Mouse (Mus musculus) T-helper 17 cell (primary cell): ENCODE data around the gene Tctn3.

Source experiments
- in situ Hi-C, 2 experiments: fragments of 300-600 bp; cut with MboI, MseI; formaldehyde crosslinking; loops; 1 replicate in 1 of 2; 2 replicates in 1 of 2; pipeline ENCODE4 v1.15.1; 2025; ENCODE audit warnings: high pct_unique_total_duplicates in 2 of 2

Gene Tctn3

GRCm38 (mm10) chr19:40563880-40564645, 48.0 kb downstream of the Tctn3 start:
- in situ Hi-C loops = loop anchor here in 1 of 2 experiments (5.0 kb wide), 1 partner anchor 58 kb away; no protein-coding TSS in a partner anchor

GRCm38 (mm10) chr19:40561521-40561920, 50.5 kb downstream of the Tctn3 start:
- in situ Hi-C loops = loop anchor here in 1 of 2 experiments (5.0 kb wide), 1 partner anchor 61 kb away; no protein-coding TSS in a partner anchor

GRCm38 (mm10) chr19:40556029-40556428, 56.0 kb downstream of the Tctn3 start:
- in situ Hi-C loops = loop anchor here in 1 of 2 experiments (10.0 kb wide), 2 partner anchors 1581 to 1621 kb away; partner anchors contain the start of gene Hells

DNA sequence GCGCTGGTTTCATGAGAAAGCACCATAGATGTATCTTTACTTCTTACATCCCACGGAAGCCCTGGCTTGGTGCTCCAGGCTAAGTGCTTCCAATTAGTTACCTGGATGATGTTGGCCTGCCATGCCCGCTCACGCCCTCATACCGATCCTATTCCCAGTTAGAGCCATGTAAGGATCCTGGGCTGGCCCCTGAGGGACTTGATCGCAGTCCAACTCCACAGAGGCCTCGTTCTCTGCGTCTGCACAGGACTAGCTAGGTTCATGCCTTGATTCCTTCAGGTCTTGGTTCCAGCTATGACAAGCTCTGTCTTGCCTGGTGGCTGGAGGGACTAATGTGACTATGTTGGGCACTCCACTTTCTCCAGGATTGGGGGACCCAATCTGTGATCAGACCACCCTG, 56.9 kb downstream of the Tctn3 start:
- in situ Hi-C loops = loop anchor here in 1 of 2 experiments (10.0 kb wide), 2 partner anchors 1580 to 1620 kb away; partner anchors contain the start of gene Hells

DNA sequence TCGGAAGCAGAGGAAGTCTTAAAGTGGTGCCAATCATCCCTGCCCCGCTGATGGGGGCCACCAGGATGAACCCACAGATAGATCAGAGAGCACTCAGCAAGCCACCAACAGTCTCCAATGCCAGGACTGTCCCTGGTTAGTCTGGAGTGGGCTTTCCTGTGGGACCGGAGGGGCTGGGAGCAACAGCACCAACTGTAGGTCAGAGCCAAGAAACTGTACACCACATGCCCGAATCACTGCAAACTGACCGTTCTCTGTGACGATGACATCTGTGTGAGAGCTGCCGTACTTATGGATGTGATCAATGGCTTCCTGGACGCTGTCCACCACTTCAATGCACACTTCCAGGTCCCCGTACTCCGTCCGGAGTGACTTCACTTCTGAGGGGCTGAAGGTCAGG, 57.7 kb downstream of the Tctn3 start:
- in situ Hi-C loops = loop anchor here in 1 of 2 experiments (10.0 kb wide), 2 partner anchors 1580 to 1620 kb away; partner anchors contain the start of gene Hells

DNA sequence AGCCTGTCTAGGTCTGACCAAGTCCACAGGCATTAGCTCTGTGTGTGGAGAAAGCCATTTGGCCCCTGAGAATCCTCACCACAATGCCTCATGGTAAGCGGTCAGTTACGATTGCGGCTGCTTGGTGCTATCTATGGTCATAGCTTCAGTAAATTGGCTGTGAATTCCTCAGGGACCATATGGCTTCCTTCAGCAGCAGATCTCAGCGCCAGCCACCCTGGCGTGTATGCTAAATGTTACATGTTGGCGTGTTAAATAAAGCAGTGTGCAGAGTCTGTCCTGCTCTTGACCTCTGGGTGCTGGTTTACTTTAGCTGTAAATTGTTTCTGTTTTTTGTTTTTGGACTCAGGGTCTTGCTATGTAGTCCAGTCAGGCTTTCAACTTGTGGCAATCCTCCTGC, 58.2 kb downstream of the Tctn3 start:
- in situ Hi-C loops = loop anchor here in 1 of 2 experiments (10.0 kb wide), 2 partner anchors 1579 to 1619 kb away; partner anchors contain the start of gene Hells

- in situ Hi-C loops = loop anchor here in 1 of 2 experiments (10.0 kb wide), 2 partner anchors 1578 to 1618 kb away; partner anchors contain the start of gene Hells
Measured at GRCm38 (mm10) chr19:40553014-40553789, 58.8 kb downstream of the Tctn3 start.

DNA sequence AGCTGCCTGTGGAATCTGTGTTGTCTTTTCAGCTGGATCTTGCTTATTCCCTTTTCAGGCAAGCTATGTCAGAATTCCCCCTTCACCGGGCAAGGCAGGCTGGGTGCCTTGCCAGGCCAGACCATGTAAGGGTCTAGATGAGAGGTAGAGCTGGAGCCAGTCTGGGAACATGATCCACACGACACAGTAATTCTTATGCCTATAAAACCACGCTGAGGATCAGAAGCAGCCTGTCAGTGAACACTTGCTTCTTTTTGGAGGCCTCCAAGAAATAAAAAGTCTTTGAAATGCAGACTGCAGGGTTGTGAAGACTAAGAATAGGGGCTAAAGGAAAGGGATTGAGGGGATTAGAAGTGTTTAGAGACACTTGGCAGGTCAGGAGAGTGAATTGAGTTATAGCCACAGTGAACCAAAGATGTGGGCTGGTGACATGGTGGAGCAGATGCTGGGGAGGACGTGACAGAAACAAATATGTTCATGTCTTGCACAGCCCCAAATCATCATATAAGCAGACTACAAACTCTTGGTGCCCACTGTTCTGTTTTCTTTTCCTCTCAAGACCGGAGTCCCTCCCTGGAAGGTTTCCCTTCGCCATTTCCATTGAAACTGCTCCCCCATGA, 62.4 kb downstream of the Tctn3 start:
- in situ Hi-C loops = loop anchor here (5.0 to 10.0 kb wide), 4 partner anchors 157 to 1615 kb away; partner anchors contain the start of gene Hells (in 1 of the 2)

DNA sequence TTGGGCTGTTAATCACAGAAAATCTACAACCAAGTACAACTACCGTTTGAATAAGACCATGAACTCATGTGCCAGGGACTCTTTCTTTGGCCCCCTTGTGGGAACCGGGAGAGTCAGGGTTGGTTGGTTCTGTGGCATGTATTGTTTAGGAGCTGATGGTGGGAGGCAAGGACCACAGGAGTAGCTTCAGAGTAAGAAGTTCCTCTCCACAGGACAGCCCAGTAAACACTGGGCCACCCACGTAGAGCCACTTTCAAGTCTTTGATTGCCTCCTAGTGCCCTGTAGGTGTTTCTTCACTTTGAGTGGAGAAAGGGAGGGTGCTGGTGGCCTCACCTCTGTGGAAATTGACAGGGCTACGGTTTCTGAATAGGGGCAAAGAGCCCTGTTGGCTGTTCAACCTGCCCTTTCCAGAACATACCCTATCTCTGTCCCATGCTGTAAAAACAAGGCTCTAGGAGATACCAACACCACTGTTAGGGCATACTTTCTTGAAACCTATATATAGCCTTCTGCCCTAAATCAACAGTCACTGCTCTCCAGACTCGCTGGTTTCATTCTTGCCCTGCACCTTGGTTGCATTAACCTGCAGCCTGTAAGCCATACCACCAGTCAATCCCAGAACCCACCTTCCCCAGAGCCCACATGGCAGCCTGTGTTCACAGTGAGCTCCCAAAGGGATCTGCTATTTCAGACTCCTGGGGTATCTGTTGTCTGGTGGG, 63.1 kb downstream of the Tctn3 start:
- in situ Hi-C loops = loop anchor here (5.0 to 10.0 kb wide), 2 partner anchors 157 to 214 kb away; no protein-coding TSS in a partner anchor

GRCm38 (mm10) chr19:40548386-40548785, 63.6 kb downstream of the Tctn3 start:
- in situ Hi-C loops = loop anchor here (5.0 to 10.0 kb wide), 2 partner anchors 156 to 214 kb away; no protein-coding TSS in a partner anchor
